Mouse (Mus musculus): ENCODE data around the gene Fam71d. TPM values are rescaled to one million over a fixed set of nuclear protein-coding genes. Genes with fewer than 3 reads are reported as not detected.

The Fam71d gene
- total RNA-seq, 2 experiments from 2014 or later, result 0.26 TPM; not detected in 1

GRCm38 (mm10) chr12:78769031-78769713 lies 77.8 kb downstream of the Fam71d start:
- no peak for DNase-seq
- intact Hi-C loops (cut with DNase I), result no loop called here

DNA sequence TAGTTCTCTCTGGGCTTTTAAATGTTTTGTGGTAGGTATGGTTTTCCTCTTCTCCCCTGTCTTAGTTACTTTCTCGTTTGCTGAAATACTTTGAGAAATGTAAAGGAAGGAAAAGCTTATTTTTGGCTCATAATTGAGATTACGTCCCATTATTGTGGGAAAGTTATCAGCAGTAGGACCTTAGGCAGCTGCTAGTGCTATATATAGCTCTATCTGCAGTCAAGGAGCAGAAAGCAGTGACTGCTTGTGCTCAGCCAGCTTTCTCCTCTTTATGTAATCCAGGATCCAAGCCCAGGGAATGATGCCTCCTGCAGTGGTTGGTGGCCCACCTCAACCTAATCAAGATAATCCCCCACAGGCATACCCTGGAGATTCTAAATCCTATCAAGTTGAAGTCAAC lies 81.9 kb downstream of the Fam71d start:
- intact Hi-C loops (cut with DNase I), result no loop called here
- DNase-seq, result peak; percentile 16 to 20

DNA sequence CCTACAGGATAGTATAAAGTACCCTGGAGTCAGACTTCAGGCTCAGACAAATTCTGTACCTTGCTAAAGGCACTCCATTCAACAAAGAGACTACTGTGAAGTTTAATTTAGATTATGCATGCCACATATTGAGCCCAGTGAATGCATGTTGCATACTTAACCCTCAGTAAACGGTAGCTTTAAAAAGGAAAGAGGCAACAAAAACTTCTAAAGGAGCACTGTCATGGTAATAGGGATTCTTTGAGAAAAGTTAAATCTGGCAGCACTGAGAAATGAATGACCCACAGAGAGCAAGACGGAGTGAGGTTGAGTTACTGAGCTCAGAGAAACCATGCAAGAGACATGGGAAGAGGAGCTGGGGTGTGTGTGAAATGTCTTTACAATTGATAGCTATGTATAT lies 86.6 kb downstream of the Fam71d start:
- intact Hi-C loops (cut with DNase I), result no loop called here
- DNase-seq, result no peak

GRCm38 (mm10) chr12:78778423-78779067 lies 87.2 kb downstream of the Fam71d start:
- no peak for DNase-seq
- intact Hi-C loops (cut with DNase I), result no loop called here

Other genes with a start within 250 kb of the Fam71d start
- 10 to 100 TPM; 16.0 to 16.5 TPM for gene Mpp5, start 57.4 kb downstream of the Fam71d start, total RNA-seq (2021)
- 100 to 1,000 TPM in 1 of 2 experiments, 10 to 100 TPM in 1; 91.3 to 101 TPM for gene Atp6v1d, start 170.1 kb downstream of the Fam71d start, total RNA-seq (2021)
- gene Eif2s1, start 170.3 kb downstream of the Fam71d start, total RNA-seq (2021), result 10 to 100 TPM; 61.8 to 64.2 TPM
- under 1 TPM; 0.32 to 0.86 TPM for gene Plek2, start 215.4 kb downstream of the Fam71d start, total RNA-seq (2021)

Measured in heart, postnatal 10 days (tissue).